Mouse (Mus musculus): ENCODE measurements around the gene B9d1. TPM values are rescaled to one million over a fixed set of nuclear protein-coding genes. Genes with fewer than 3 reads are reported as not detected.

The B9d1 gene
- polyA plus RNA-seq, 1 experiment from 2014 or later: 31.5 TPM

GRCm38 (mm10) chr11:61494129-61494997 lies 10.6 kb upstream of the B9d1 start, which contains the start of gene Mapk7:
Mapk7 (minus strand) TSS chr11:61494406.
- H3K4me3 ChIP-seq (ENCODE audit: low read depth, low read length): peak within 1 kb of the TSS; percentile 92
- WGBS: under 1% methylated on average over 58 of the region's 62 CpGs
- peak within 1 kb of the TSS; percentile 91 for H3K27ac ChIP-seq (ENCODE audit: low read length)
- H3K9ac ChIP-seq (ENCODE audit: low read depth, low read length): peak within 1 kb of the TSS; percentile 92
- peaks cover 14% of the 10 kb centered on the region for H3K4me1 ChIP-seq (ENCODE audit: control insufficient read depth, insufficient read depth, low read length)
- ATAC-seq: peak; percentile 97
- peaks cover 18% of the 10 kb centered on the region for H3K36me3 ChIP-seq (ENCODE audit: control insufficient read depth, insufficient read depth, low read length)
- no peaks in the 10 kb centered on the region for H3K27me3 ChIP-seq (ENCODE audit: control insufficient read depth, insufficient read depth, low read depth, low read length)
- H3K4me2 ChIP-seq (ENCODE audit: low read length): peak within 1 kb of the TSS; percentile 86
- no peaks in the 10 kb centered on the region for H3K9me3 ChIP-seq (replicated peaks; ENCODE audit: control insufficient read depth, low read length, poor library complexity, severe bottlenecking)

- Histone ChIP-seq H3K27ac (ENCODE audit: low read length) (no peak overlapping the region), H3K9ac (ENCODE audit: low read depth, low read length) (no peak overlapping the region), H3K9me3 (replicated peaks; ENCODE audit: control insufficient read depth, low read length, poor library complexity, severe bottlenecking) (no peaks in the 10 kb centered on the region), H3K4me1 (ENCODE audit: control insufficient read depth, insufficient read depth, low read length) (peaks cover 11% of the 10 kb centered on the region), H3K36me3 (ENCODE audit: control insufficient read depth, insufficient read depth, low read length) (peaks cover 11% of the 10 kb centered on the region), H3K27me3 (ENCODE audit: control insufficient read depth, insufficient read depth, low read depth, low read length) (no peaks in the 10 kb centered on the region), H3K4me3 (ENCODE audit: low read depth, low read length) (no peak overlapping the region), H3K4me2 (ENCODE audit: low read length) (no peak overlapping the region)
- no peak for ATAC-seq
- 95% methylated on average over 2 of the region's 2 CpGs for WGBS
Observed at GRCm38 (mm10) chr11:61495528-61495927, 9.4 kb upstream of the B9d1 start.

GRCm38 (mm10) chr11:61497490-61497889 lies 7.5 kb upstream of the B9d1 start:
- Histone ChIP-seq H3K9me3 (replicated peaks; ENCODE audit: control insufficient read depth, low read length, poor library complexity, severe bottlenecking) (no peaks in the 10 kb centered on the region), H3K4me3 (ENCODE audit: low read depth, low read length) (no peak overlapping the region), H3K4me2 (ENCODE audit: low read length) (no peak overlapping the region), H3K9ac (ENCODE audit: low read depth, low read length) (no peak overlapping the region), H3K27me3 (ENCODE audit: control insufficient read depth, insufficient read depth, low read depth, low read length) (no peaks in the 10 kb centered on the region), H3K27ac (ENCODE audit: low read length) (no peak overlapping the region), H3K36me3 (ENCODE audit: control insufficient read depth, insufficient read depth, low read length) (no peaks in the 10 kb centered on the region), H3K4me1 (ENCODE audit: control insufficient read depth, insufficient read depth, low read length) (peaks cover 10% of the 10 kb centered on the region)
- WGBS: 60% methylated on average over 1 of the region's 1 CpGs
- ATAC-seq: no peak

- H3K9me3 ChIP-seq (replicated peaks; ENCODE audit: control insufficient read depth, low read length, poor library complexity, severe bottlenecking): no peaks in the 10 kb centered on the region
- peaks cover 6% of the 10 kb centered on the region; the same call in 1 of the 2 replicates for H3K4me1 ChIP-seq (ENCODE audit: control insufficient read depth, insufficient read depth, low read length)
- no peak overlapping the region for H3K4me3 ChIP-seq (ENCODE audit: low read depth, low read length)
- H3K27ac ChIP-seq (ENCODE audit: low read length): no peak overlapping the region
- H3K9ac ChIP-seq (ENCODE audit: low read depth, low read length): no peak overlapping the region
- H3K4me2 ChIP-seq (ENCODE audit: low read length): no peak overlapping the region
- ATAC-seq: no peak
- 92% methylated on average over 6 of the region's 6 CpGs for WGBS
- H3K27me3 ChIP-seq (ENCODE audit: control insufficient read depth, insufficient read depth, low read depth, low read length): no peaks in the 10 kb centered on the region
- H3K36me3 ChIP-seq (ENCODE audit: control insufficient read depth, insufficient read depth, low read length): no peaks in the 10 kb centered on the region
Observed at GRCm38 (mm10) chr11:61498736-61499504, 6.0 kb upstream of the B9d1 start.

GRCm38 (mm10) chr11:61503933-61504332 lies 1.0 kb upstream of the B9d1 start:
- H3K4me3 ChIP-seq (ENCODE audit: low read depth, low read length): peak overlapping the region; percentile 62
- peak overlapping the region; percentile 93 for H3K27ac ChIP-seq (ENCODE audit: low read length)
- no peaks in the 10 kb centered on the region for H3K36me3 ChIP-seq (ENCODE audit: control insufficient read depth, insufficient read depth, low read length)
- ATAC-seq: no peak
- WGBS: 61% methylated on average over 8 of the region's 8 CpGs
- H3K4me1 ChIP-seq (ENCODE audit: control insufficient read depth, insufficient read depth, low read length): peaks cover 16% of the 10 kb centered on the region
- no peaks in the 10 kb centered on the region for H3K9me3 ChIP-seq (replicated peaks; ENCODE audit: control insufficient read depth, low read length, poor library complexity, severe bottlenecking)
- H3K9ac ChIP-seq (ENCODE audit: low read depth, low read length): peak overlapping the region; percentile 76
- H3K27me3 ChIP-seq (ENCODE audit: control insufficient read depth, insufficient read depth, low read depth, low read length): no peaks in the 10 kb centered on the region
- H3K4me2 ChIP-seq (ENCODE audit: low read length): peak overlapping the region; percentile 72

- Histone ChIP-seq H3K27me3 (ENCODE audit: control insufficient read depth, insufficient read depth, low read depth, low read length) (no peaks in the 10 kb centered on the region), H3K27ac (ENCODE audit: low read length) (no peak overlapping the region), H3K36me3 (ENCODE audit: control insufficient read depth, insufficient read depth, low read length) (peaks cover 19% of the 10 kb centered on the region), H3K4me3 (ENCODE audit: low read depth, low read length) (no peak overlapping the region), H3K4me2 (ENCODE audit: low read length) (no peak overlapping the region), H3K9me3 (replicated peaks; ENCODE audit: control insufficient read depth, low read length, poor library complexity, severe bottlenecking) (no peaks in the 10 kb centered on the region), H3K9ac (ENCODE audit: low read depth, low read length) (no peak overlapping the region), H3K4me1 (ENCODE audit: control insufficient read depth, insufficient read depth, low read length) (no peaks in the 10 kb centered on the region)
- WGBS: 34% methylated on average over 3 of the region's 3 CpGs
- ATAC-seq: no peak
Observed at GRCm38 (mm10) chr11:61514953-61515352, 10.0 kb downstream of the B9d1 start.

- ATAC-seq: no peak
- peaks cover 32% of the 10 kb centered on the region for H3K36me3 ChIP-seq (ENCODE audit: control insufficient read depth, insufficient read depth, low read length)
Observed at GRCm38 (mm10) chr11:61517971-61518370, 13.0 kb downstream of the B9d1 start.

GRCm38 (mm10) chr11:61518871-61519270 lies 13.9 kb downstream of the B9d1 start:
- Histone ChIP-seq H3K4me2 (ENCODE audit: low read length) (no peak overlapping the region), H3K9me3 (replicated peaks; ENCODE audit: control insufficient read depth, low read length, poor library complexity, severe bottlenecking) (no peaks in the 10 kb centered on the region), H3K36me3 (ENCODE audit: control insufficient read depth, insufficient read depth, low read length) (peaks cover 32% of the 10 kb centered on the region), H3K4me1 (ENCODE audit: control insufficient read depth, insufficient read depth, low read length) (no peaks in the 10 kb centered on the region), H3K27ac (ENCODE audit: low read length) (no peak overlapping the region), H3K9ac (ENCODE audit: low read depth, low read length) (no peak overlapping the region), H3K27me3 (ENCODE audit: control insufficient read depth, insufficient read depth, low read depth, low read length) (no peaks in the 10 kb centered on the region), H3K4me3 (ENCODE audit: low read depth, low read length) (no peak overlapping the region)
- no peak for ATAC-seq
- 89% methylated on average over 3 of the region's 3 CpGs for WGBS

More at GRCm38 (mm10) chr11:61517971-61518370, 13.0 kb downstream of the B9d1 start:
- 100% methylated on average over 1 of the region's 1 CpGs for WGBS
- Histone ChIP-seq H3K4me1 (ENCODE audit: control insufficient read depth, insufficient read depth, low read length) (no peaks in the 10 kb centered on the region), H3K9me3 (replicated peaks; ENCODE audit: control insufficient read depth, low read length, poor library complexity, severe bottlenecking) (no peaks in the 10 kb centered on the region), H3K27me3 (ENCODE audit: control insufficient read depth, insufficient read depth, low read depth, low read length) (no peaks in the 10 kb centered on the region), H3K4me3 (ENCODE audit: low read depth, low read length) (no peak overlapping the region), H3K27ac (ENCODE audit: low read length) (no peak overlapping the region), H3K4me2 (ENCODE audit: low read length) (no peak overlapping the region), H3K9ac (ENCODE audit: low read depth, low read length) (no peak overlapping the region)

All from midbrain, embryonic 16.5 days (tissue).